Mouse (Mus musculus) urinary bladder, postnatal 36 days (tissue): ENCODE data around the gene Fiz1.
"Not testable (repeated sequence)": the region's sequence is repeated elsewhere in the genome, so short reads cannot be mapped to it uniquely, and the experiment has no call there.

Experiments
- DNase-seq, 2 experiments: peaks; one replicate each; pipeline ENCODE4 v3.0.0; 2022; ENCODE audit warnings: low spot score in 2 of 2, mixed read lengths in 1 of 2

Gene Fiz1

DNA sequence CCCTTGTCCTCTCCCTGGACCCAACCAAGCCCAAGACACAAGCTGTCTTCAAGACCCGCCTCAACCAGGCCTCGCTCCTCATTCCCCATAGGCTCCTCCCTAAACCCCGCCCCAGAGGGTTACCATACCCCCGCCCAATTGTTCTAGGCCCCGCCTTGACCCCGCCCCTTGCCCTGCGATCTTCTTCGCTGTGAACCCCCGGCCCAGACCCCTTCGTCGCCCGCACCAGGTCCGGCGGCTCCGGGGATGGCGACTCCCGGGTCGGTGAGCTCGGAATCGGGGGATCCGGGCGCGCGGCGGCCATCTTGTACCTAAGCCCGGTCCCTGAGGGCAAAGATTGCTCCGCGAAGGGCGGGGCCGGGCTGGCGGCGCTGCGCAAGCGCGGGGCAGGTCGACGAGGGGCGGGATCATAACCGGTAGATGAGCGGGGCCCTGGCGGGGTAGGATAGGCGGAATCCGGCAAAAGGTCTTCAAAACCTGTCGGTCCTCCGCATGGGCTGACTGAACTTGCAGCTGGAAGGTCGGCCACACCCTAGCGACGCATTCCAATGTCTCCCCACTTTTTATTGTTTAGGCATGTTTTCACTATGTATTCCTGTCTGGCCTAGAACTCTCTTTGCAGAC is 23.7 kb upstream of the Fiz1 start, which contains the start of gene Zfp784:
TSS of gene Zfp784 (minus strand) at position 338 of the 624 bp plus-strand sequence.
- peak; percentile 95 for DNase-seq

GRCm38 (mm10) chr7:5037467-5037866 is 23.0 kb upstream of the Fiz1 start:
- no peak for DNase-seq

- DNase-seq, result no peak
These were observed 22.5 kb upstream of the Fiz1 start for GRCm38 (mm10) chr7:5037026-5037425.

DNA sequence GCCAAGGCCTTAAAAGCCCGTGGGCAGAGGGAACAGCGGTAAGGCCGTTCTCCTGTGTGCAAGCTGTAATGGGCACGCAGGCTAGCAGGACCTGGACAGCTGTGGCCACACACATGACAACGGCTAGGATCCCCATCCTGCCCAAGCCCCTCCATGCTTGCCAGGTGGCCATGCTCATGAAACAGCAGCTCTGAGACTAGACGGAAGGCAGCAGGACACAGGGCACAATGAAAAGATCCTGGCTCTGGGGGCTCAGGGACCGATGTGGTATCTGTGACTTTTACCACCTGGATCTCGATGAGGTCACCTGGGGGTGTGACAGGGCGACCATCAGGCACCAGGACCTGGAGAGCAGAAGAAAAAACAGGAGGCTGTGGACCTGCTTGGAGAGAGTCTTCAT is 21.6 kb upstream of the Fiz1 start:
- DNase-seq, result no peak

- DNase-seq, result no peak
These were observed 21.1 kb upstream of the Fiz1 start for GRCm38 (mm10) chr7:5035628-5036027.

DNA sequence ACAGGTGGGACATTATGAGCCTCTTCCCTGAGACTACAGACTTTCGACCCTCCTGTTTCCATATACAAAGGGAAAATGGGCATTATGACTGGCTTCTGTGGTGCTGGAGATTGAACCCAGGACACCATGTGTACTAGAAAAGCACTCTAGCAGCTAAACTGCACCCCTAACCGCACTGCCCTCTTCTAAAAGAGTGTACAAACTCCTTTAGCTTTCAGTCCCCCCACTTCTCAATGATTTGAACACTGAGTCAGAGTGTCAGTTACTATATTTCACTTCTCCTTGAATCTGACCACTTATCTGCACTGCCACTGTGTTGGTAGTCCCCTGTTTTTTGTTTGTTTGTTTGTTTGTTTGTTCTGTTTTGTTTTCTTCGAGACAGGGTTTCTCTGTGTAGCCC is 19.3 kb upstream of the Fiz1 start, which contains the start of gene 4632433K11Rik:
TSS of gene 4632433K11Rik (plus strand) at position 301 of the 400 bp plus-strand sequence.
- no peak for DNase-seq

- no peak for DNase-seq
These were observed 17.0 kb upstream of the Fiz1 start for GRCm38 (mm10) chr7:5031496-5031895.

DNA sequence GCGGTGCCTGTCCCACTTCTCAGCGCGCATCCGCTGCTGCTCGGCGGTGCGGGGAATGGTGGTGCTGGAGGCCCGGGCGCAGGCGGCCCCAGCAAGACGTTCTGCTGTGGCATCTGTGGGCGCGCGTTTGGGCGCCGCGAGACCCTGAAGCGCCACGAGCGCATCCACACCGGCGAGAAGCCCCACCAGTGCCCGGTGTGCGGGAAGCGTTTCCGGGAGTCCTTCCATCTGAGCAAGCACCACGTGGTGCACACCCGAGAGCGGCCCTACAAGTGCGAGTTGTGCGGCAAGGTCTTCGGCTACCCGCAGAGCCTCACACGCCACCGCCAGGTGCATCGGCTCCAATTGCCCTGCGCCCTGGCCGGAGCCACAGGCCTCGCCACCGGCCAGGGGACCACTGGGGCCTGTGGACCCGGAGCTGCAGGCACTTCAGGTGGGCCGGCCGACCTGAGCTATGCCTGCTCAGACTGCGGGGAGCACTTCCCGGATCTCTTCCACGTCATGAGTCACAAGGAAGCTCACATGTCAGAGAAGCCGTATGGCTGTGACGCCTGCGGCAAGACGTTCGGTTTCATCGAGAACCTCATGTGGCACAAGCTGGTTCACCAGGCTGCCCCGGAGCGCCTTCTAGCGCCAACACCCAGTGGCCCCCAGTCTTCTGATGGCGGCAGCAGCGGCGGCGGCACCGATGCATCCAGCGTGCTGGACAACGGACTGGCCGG is 16.2 kb upstream of the Fiz1 start:
- DNase-seq, result no peak

DNA sequence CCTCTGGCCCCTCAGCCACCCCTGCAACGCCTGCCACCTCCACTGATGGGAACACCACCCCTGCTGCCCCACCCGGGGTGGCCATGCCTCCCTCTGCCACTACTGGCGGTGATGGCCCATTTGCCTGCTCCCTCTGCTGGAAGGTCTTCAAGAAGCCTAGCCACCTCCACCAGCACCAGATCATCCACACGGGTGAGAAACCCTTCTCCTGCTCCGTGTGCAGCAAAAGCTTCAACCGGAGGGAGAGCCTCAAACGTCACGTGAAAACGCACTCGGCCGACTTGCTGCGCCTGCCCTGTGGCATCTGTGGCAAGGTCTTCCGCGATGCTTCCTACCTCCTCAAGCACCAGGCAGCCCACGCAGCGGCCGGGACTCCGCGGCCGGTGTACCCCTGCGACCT is 15.4 kb upstream of the Fiz1 start:
- DNase-seq, result no peak

DNA sequence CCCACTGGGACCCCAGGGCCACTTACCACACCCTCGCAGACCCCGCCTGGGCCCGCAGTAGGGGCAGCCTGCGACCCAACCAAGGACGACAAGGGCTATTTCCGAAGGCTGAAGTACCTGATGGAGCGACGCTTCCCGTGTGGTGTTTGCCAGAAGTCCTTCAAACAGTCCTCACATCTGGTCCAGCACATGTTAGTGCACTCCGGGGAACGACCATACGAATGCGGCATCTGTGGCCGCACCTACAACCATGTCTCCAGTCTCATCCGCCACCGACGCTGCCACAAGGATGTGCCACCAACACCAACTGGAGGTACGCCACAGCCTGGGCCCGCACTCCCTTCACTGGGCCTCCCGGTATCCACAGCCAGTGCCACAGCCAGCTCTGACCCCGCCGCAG is 15.0 kb upstream of the Fiz1 start:
- no peak for DNase-seq

DNA sequence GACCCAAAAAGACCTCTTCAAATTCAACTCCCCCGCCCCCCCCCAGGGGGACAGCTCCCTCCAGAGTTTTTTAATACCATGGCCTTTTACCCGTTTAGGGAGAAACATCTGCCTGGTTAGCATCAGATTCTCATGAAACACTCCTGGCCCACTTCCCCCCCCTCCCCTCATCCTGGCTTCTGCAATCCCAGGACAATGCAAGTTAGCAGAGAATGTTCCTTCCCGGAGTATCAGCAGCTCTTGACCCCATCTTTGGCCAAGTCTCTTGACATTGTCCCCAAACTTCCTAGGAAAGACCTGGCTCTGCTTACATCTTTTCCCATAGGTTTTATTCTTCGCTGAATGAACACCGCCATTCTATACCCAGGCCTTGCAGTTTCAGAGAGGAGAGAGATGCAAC is 6.7 kb upstream of the Fiz1 start:
- no peak for DNase-seq

- no peak for DNase-seq
These were observed 6.2 kb upstream of the Fiz1 start for GRCm38 (mm10) chr7:5020685-5021084.

DNA sequence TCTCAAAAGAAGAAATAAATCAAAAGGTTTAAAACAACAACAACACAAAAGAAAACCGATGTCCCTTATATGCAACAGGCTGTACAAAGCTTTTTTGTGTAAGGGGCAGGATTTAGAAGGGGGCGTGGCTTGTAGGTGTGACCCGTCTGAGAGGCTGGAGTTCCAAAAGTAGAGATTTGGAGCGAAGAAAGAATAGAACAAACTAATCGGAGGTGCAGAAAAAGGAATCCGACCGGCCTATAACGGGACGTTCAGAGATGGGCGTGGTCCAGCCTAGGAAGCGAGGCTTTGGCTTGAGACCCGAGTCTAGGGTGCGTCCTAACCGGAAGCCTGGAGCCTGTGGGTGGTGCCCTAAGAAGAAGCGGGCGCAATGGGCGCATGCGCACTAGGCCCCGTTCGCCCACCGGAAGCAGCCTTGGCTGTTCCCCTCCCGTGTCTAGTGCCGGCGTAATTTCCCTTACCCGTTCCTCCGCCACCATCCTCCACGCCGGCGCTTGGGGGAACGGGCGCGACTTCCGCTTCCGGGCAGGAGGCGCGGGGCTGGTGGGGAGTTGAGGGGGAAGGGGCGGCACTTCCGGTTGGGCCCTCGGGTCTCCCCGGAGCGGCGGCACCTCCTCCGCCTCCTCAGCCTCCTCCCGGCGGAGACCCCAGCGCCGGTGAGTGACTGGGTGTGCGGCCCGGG is 5.6 kb upstream of the Fiz1 start, which contains the start of the genes Zfp865 and Ccdc106:
TSS of gene Zfp865 (plus strand) at position 377 of the 682 bp plus-strand sequence.
TSS of gene Ccdc106 (plus strand) at position 554 of the 682 bp plus-strand sequence.
- DNase-seq, result peak; percentile 97 to 99

GRCm38 (mm10) chr7:5019576-5019975 is 5.1 kb upstream of the Fiz1 start:
- DNase-seq, result not testable (repeated sequence)

GRCm38 (mm10) chr7:5017931-5018330 is 3.4 kb upstream of the Fiz1 start:
- no peak for DNase-seq

DNA sequence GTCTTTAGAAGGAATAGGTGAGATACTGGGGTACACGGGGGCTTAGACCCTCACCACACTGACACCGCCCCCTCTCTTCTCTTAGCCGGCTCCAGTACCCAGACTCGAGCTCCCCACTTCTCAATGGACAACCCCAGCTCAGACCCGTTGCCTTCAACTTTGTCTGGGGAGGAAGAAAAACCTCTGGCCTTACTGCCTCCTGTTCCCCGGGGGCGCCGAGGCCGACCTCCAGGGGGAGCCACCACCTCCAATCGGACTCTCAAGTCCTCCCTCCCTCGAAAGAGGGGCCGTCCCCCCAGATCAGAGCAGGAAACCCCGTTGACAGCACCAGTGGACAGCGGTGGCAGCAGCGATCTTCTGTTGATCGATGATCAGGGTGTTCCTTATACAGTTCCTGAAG is 2.9 kb upstream of the Fiz1 start:
- no peak for DNase-seq

DNA sequence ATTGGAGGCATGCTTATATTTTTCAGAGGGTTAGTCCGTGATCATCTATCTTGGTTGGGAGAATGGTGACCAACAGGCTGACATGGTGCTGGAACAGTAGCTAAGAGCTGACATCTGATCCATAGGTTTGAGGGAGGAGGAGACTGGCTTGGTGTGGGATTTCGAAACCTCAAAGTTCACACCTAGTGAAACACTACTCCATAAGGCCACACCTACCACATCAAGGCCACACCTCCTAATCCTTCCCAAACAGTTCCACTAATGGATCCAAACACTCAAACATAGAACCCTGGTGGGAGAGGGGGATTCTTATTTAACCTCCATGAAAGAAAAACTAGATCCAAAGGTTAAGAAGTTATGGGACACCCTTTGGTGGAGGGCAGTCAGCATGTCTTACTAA is 2.4 kb upstream of the Fiz1 start:
- no peak for DNase-seq

- no peak for DNase-seq
These were observed 1.6 kb upstream of the Fiz1 start for GRCm38 (mm10) chr7:5016057-5016456.

- peak; percentile 90 to 92 for DNase-seq
These were observed 863 bp upstream of the Fiz1 start, which contains the start of gene Gm44973 for GRCm38 (mm10) chr7:5015118-5016001. Gm44973 (plus strand) TSS chr7:5015496.

GRCm38 (mm10) chr7:5012681-5013513 is 1.6 kb downstream of the Fiz1 start:
- no peak for DNase-seq

DNA sequence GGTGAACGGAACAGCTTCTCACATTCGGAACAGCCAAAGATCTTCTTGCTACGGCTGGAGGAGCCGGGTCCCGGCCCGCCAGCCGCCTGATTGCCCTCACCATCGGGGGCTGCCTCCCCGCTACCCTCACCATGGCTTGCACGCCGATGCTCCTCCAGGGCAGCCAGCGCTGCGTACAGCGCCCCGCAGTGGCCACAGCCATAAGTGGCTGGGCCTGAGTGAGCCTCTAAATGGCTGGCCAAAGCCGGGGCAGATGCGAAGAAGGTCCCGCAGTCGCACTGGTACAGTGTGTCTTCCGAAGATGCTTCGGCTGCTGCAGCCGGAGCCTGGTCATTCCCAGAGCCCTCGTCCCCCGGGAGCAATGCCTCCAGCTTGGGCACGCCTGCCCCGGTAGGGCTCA is 6.3 kb downstream of the Fiz1 start:
- DNase-seq, result no peak
